Mouse (Mus musculus): ENCODE data around the gene Cdc42ep2. TPM values are rescaled to one million over a fixed set of nuclear protein-coding genes. Genes with fewer than 3 reads are reported as not detected.

Gene Cdc42ep2
- total RNA-seq, 2 experiments from 2014 or later, result 7.1 to 8.0 TPM

GRCm38 (mm10) chr19:5922963-5923362 lies 1.7 kb downstream of the Cdc42ep2 start:
- no peak for DNase-seq (ENCODE audit: low spot score in 2 of 2)
- intact Hi-C loops (cut with DNase I), result loop anchor here (5.0 kb wide), 1 partner anchor 94 kb away; the partner anchor contains the start of gene Capn1

- DNase-seq (ENCODE audit: low spot score in 2 of 2), result no peak
- intact Hi-C loops (cut with DNase I), result loop anchor here (5.0 kb wide), 1 partner anchor 95 kb away; the partner anchor contains the start of gene Capn1
These were observed 2.3 kb downstream of the Cdc42ep2 start for GRCm38 (mm10) chr19:5922119-5922942.

GRCm38 (mm10) chr19:5921715-5922114 lies 2.9 kb downstream of the Cdc42ep2 start:
- intact Hi-C loops (cut with DNase I), result loop anchor here (5.0 kb wide), 1 partner anchor 96 kb away; the partner anchor contains the start of gene Capn1
- no peak for DNase-seq (ENCODE audit: low spot score in 2 of 2)

GRCm38 (mm10) chr19:5913007-5913719 lies 11.5 kb downstream of the Cdc42ep2 start, which contains the start of gene Dpf2:
Dpf2 (minus strand) TSS chr19:5913010.
- intact Hi-C loops (cut with DNase I), result no loop called here
- DNase-seq (ENCODE audit: low spot score in 2 of 2), result no peak

GRCm38 (mm10) chr19:5912103-5913006 lies 12.3 kb downstream of the Cdc42ep2 start:
- intact Hi-C loops (cut with DNase I), result no loop called here
- DNase-seq (ENCODE audit: low spot score in 2 of 2), result peak; percentile 99 to 100

GRCm38 (mm10) chr19:5911430-5912102 lies 13.1 kb downstream of the Cdc42ep2 start:
- DNase-seq (ENCODE audit: low spot score in 2 of 2), result peak in 1 of 2 experiments; percentile 34
- intact Hi-C loops (cut with DNase I), result loop anchor here (2.0 kb wide), 1 partner anchor 17 kb away; the partner anchor contains the start of gene Tigd3

GRCm38 (mm10) chr19:5910221-5910620 lies 14.4 kb downstream of the Cdc42ep2 start:
- peak in 1 of 2 experiments; percentile 23 for DNase-seq (ENCODE audit: low spot score in 2 of 2)
- intact Hi-C loops (cut with DNase I), result loop anchor here (2.0 kb wide), 1 partner anchor 15 kb away; the partner anchor contains the start of gene Tigd3

GRCm38 (mm10) chr19:5907275-5907674 lies 17.3 kb downstream of the Cdc42ep2 start:
- no peak for DNase-seq (ENCODE audit: low spot score in 2 of 2)
- intact Hi-C loops (cut with DNase I), result no loop called here

GRCm38 (mm10) chr19:5894002-5894678 lies 30.5 kb downstream of the Cdc42ep2 start, which contains the start of gene Tigd3:
Tigd3 (minus strand) TSS chr19:5894149.
- intact Hi-C loops (cut with DNase I), result loop anchor here (2.0 kb wide), 1 partner anchor 17 kb away; no protein-coding TSS in a partner anchor
- peak; percentile 97 to 98 for DNase-seq (ENCODE audit: low spot score in 2 of 2)

GRCm38 (mm10) chr19:5893282-5894001 lies 31.2 kb downstream of the Cdc42ep2 start:
- no peak for DNase-seq (ENCODE audit: low spot score in 2 of 2)
- intact Hi-C loops (cut with DNase I), result loop anchor here (2.0 kb wide), 1 partner anchor 17 kb away; no protein-coding TSS in a partner anchor

- intact Hi-C loops (cut with DNase I), result no loop called here
- no peak for DNase-seq (ENCODE audit: low spot score in 2 of 2)
These were observed 31.9 kb downstream of the Cdc42ep2 start for GRCm38 (mm10) chr19:5892735-5893134.

- no peak for DNase-seq (ENCODE audit: low spot score in 2 of 2)
- intact Hi-C loops (cut with DNase I), result no loop called here
These were observed 32.4 kb downstream of the Cdc42ep2 start for GRCm38 (mm10) chr19:5892262-5892661.

- no peak for DNase-seq (ENCODE audit: low spot score in 2 of 2)
- intact Hi-C loops (cut with DNase I), result no loop called here
These were observed 32.9 kb downstream of the Cdc42ep2 start for GRCm38 (mm10) chr19:5891521-5892258.

- intact Hi-C loops (cut with DNase I), result loop anchor here (10.0 kb wide), 1 partner anchor 174 kb away; no protein-coding TSS in a partner anchor
- no peak for DNase-seq (ENCODE audit: low spot score in 2 of 2)
These were observed 35.4 kb downstream of the Cdc42ep2 start for GRCm38 (mm10) chr19:5889211-5889610.

- DNase-seq (ENCODE audit: low spot score in 2 of 2), result no peak
- intact Hi-C loops (cut with DNase I), result loop anchor here (10.0 kb wide), 1 partner anchor 173 kb away; no protein-coding TSS in a partner anchor
These were observed 37.3 kb downstream of the Cdc42ep2 start for GRCm38 (mm10) chr19:5887234-5887815.

- intact Hi-C loops (cut with DNase I), result loop anchor here (10.0 kb wide), 1 partner anchor 171 kb away; no protein-coding TSS in a partner anchor
- peak in 1 of 2 experiments; percentile 30 for DNase-seq (ENCODE audit: low spot score in 2 of 2)
These were observed 38.8 kb downstream of the Cdc42ep2 start for GRCm38 (mm10) chr19:5885838-5886237.

Measured in left cerebral cortex, postnatal 14 days (tissue).